Mouse (Mus musculus): ENCODE results near the gene Tmem104.
A peak's percentile ranks its signal among the peaks of the same experiment; 100 is the strongest.

- TF ChIP-seq MAX (IDR thresholded peaks at IDR 0.05) (peak; percentile 88), CTCF (IDR thresholded peaks at IDR 0.05; ENCODE audit: control insufficient read depth, insufficient read depth, insufficient read length) (no peak)
Measured at GRCm38 (mm10) chr11:115187224-115187639, at the start of gene Tmem104.

Measured in C2C12 (cell line).